Mouse (Mus musculus): ENCODE results near the gene Ube2g2.

GRCm38 (mm10) chr10:77613409-77613808 is 8.7 kb upstream of the Ube2g2 start:
- TF ChIP-seq CTCF (IDR thresholded peaks at IDR 0.05; ENCODE audit: control insufficient read depth, insufficient read depth, low read length) (no peak), POLR2A (IDR thresholded peaks at IDR 0.05; ENCODE audit: borderline replicate concordance, control insufficient read depth, low read depth, low read length) (no peak)
